Mouse (Mus musculus) ES-E14 (cell line): ENCODE measurements around the gene Kptn. TPM values are rescaled to one million over a fixed set of nuclear protein-coding genes. Genes with fewer than 3 reads are reported as not detected.

ENCODE experiments used
- DNase-seq: peaks from one replicate; pipeline ENCODE4 v3.0.0-alpha.2; 2013; ENCODE audit warnings: low read depth, low spot score
- H3K27ac ChIP-seq: 2 replicates; pipeline ENCODE4 v1.5.1; 2012; ENCODE audit warnings: low read depth, mild to moderate bottlenecking, low read length, moderate library complexity, mixed read lengths; ENCODE audit not compliant: poor library complexity, insufficient read depth, severe bottlenecking
- H3K36me3 ChIP-seq: 2 replicates; pipeline ENCODE4 v1.6.1; 2012; ENCODE audit warnings: mild to moderate bottlenecking, low read length, moderate library complexity, mixed read lengths; ENCODE audit not compliant: control insufficient read depth, poor library complexity, insufficient read depth, severe bottlenecking
- H3K4me1 ChIP-seq, 2 experiments: fragments of 150-350 bp in 1 of 2; sonication (generic) in 1 of 2; 2 replicates each; pipeline ENCODE4 v1.6.1; 2012; ENCODE audit warnings: low read length in 2 of 2, mild to moderate bottlenecking in 1 of 2, mixed read lengths in 1 of 2; ENCODE audit not compliant: control insufficient read depth in 2 of 2, insufficient read depth in 2 of 2, poor library complexity in 1 of 2
- H3K4me3 ChIP-seq, 2 experiments: fragments of 150-350 bp in 1 of 2; sonication (generic) in 1 of 2; 2 replicates each; pipeline ENCODE4 v1.5.1; 2012; ENCODE audit warnings: low read length in 2 of 2, low read depth in 1 of 2, mild to moderate bottlenecking in 1 of 2, mixed read lengths in 1 of 2; ENCODE audit not compliant: insufficient read depth in 1 of 2, poor library complexity in 1 of 2, severe bottlenecking in 1 of 2
- H3K9ac ChIP-seq: 2 replicates; pipeline ENCODE4 v1.6.1; 2012; ENCODE audit warnings: low read depth, mild to moderate bottlenecking, low read length, mixed read lengths; ENCODE audit not compliant: poor library complexity, insufficient read depth, severe bottlenecking
- H3K9me3 ChIP-seq: fragments of 150-350 bp; sonication (generic); 2 replicates; pipeline ENCODE4 v1.6.1; 2012; ENCODE audit warnings: low read depth, mild to moderate bottlenecking, low read length; ENCODE audit not compliant: control insufficient read depth, insufficient read depth
- CHD2 ChIP-seq: IDR thresholded peaks from 2 replicates; pipeline ENCODE4 v1.6.1; 2014; ENCODE audit warnings: mild to moderate bottlenecking, low read depth, low read length, inconsistent platforms
- HCFC1 ChIP-seq: IDR thresholded peaks from 2 replicates; pipeline ENCODE4 v1.6.1; 2012; ENCODE audit warnings: low read length, inconsistent platforms, borderline replicate concordance; ENCODE audit not compliant: insufficient read depth
- MAFK ChIP-seq: IDR thresholded peaks from 2 replicates; pipeline ENCODE4 v1.6.1; 2014; ENCODE audit warnings: mild to moderate bottlenecking, low read depth, low read length, inconsistent platforms; ENCODE audit not compliant: insufficient read depth
- ZC3H11A ChIP-seq: IDR thresholded peaks from 2 replicates; pipeline ENCODE4 v1.6.1; 2012; ENCODE audit warnings: low read depth, mild to moderate bottlenecking, inconsistent platforms, low read length, borderline replicate concordance
- ZNF384 ChIP-seq: IDR thresholded peaks from 2 replicates; pipeline ENCODE4 v1.6.1; 2012; ENCODE audit warnings: low read depth, low read length, inconsistent platforms
- in situ Hi-C, 2 experiments: fragments of 600-800 bp; cut with MboI; formaldehyde crosslinking; loops; one replicate each; pipeline ENCODE4 v1.15.1; 2025; ENCODE audit warnings: low sequenced_read_pairs in 2 of 2, inconsistent platforms in 1 of 2; ENCODE audit not compliant: unreplicated experiment in 2 of 2
- total RNA-seq: library from RNA; depleted of rRNA; stranded (reverse); fragments of 300-350 nt; gene quantifications from 2 replicates; pipeline ENCODE4 v1.2.3, GENCODE M21; 2012

The Kptn gene
- total RNA-seq, 1 experiment = 15.4 TPM

GRCm38 (mm10) chr7:16111284-16112090 lies 8.2 kb upstream of the Kptn start:
- DNase-seq = no peak
- no peaks in the 10 kb centered on the region for H3K4me1 ChIP-seq
- no peak overlapping the region for H3K27ac ChIP-seq
- H3K4me3 ChIP-seq = no peak overlapping the region
- in situ Hi-C loops = no loop called here
- no peak overlapping the region for H3K9ac ChIP-seq
- H3K9me3 ChIP-seq = no peaks in the 10 kb centered on the region
- peaks cover 79% of the 10 kb centered on the region for H3K36me3 ChIP-seq
- TF ChIP-seq CHD2 = no peak

DNA sequence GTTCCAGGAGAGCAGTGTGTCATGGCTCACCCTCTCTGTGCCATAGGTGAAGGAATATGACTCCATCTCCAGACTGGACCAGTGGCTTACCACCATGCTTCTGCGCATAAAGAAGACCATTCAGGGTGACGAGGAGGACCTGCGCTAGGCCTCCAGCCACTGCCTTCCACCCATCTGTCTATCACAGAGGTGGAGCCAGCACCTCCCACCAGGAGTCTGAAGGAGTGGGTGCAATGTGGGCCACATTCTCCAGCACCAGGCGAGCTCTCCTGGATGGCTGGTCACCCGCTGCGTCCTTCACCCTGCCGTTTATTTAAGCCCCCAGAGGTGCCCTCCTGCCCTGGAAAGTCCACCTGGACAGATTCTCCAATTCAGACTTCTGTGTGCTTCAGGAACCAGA lies 3.3 kb upstream of the Kptn start:
- Histone ChIP-seq H3K4me1 (no peaks in the 10 kb centered on the region), H3K36me3 (peaks cover 53% of the 10 kb centered on the region), H3K9ac (no peak overlapping the region), H3K27ac (no peak overlapping the region), H3K4me3 (no peak overlapping the region), H3K9me3 (no peaks in the 10 kb centered on the region)
- in situ Hi-C loops = no loop called here
- TF ChIP-seq MAFK = no peak
- no peak for TF ChIP-seq CHD2
- TF ChIP-seq ZNF384 = no peak
- no peak for TF ChIP-seq ZC3H11A
- TF ChIP-seq HCFC1 = no peak
- DNase-seq = no peak

GRCm38 (mm10) chr7:16117100-16117499 lies 2.6 kb upstream of the Kptn start:
- no peak overlapping the region for H3K9ac ChIP-seq
- no peak overlapping the region for H3K4me3 ChIP-seq
- no peaks in the 10 kb centered on the region for H3K4me1 ChIP-seq
- H3K36me3 ChIP-seq = peaks cover 48% of the 10 kb centered on the region
- no peak overlapping the region for H3K27ac ChIP-seq
- in situ Hi-C loops = no loop called here
- H3K9me3 ChIP-seq = no peaks in the 10 kb centered on the region
- DNase-seq = no peak
- no peak for TF ChIP-seq ZNF384
- TF ChIP-seq HCFC1 = no peak
- TF ChIP-seq ZC3H11A = no peak
- TF ChIP-seq CHD2 = no peak

DNA sequence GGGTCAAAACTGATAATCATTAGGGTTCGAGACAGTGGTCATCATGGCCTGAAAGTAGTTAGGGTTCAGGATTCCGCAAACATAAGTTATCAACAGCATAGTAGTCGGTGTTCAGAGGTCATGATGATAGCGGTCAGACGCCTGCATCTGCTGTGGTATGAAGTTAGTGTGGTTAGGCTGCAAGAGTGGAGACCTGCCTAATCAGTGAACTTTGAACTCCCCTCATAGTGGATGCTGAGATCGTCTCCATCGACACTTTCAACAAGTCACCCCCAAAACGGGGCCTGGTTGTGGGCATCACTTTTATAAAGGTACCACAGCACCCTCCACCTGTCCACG lies 536 bp downstream of the Kptn start:
- H3K27ac ChIP-seq = no peak overlapping the region
- H3K4me1 ChIP-seq = no peaks in the 10 kb centered on the region
- H3K9ac ChIP-seq = 0 out of 2 replicates have a peak overlapping the region, but pooled peaks have one; percentile 17
- in situ Hi-C loops = no loop called here
- peaks cover 18% of the 10 kb centered on the region for H3K36me3 ChIP-seq
- H3K9me3 ChIP-seq = no peaks in the 10 kb centered on the region
- DNase-seq = no peak
- no peak for TF ChIP-seq ZNF384
- no peak for TF ChIP-seq CHD2
- no peak for TF ChIP-seq HCFC1
- no peak for TF ChIP-seq ZC3H11A
- no peak for TF ChIP-seq MAFK
- H3K4me3 ChIP-seq = peak overlapping the region in 1 of 2 experiments; percentile 26; a peak in 2 of 4 replicates

GRCm38 (mm10) chr7:16125829-16126228 lies 6.1 kb downstream of the Kptn start:
- no peak for TF ChIP-seq ZC3H11A
- in situ Hi-C loops = loop anchor here in 1 of 2 experiments (25.0 kb wide), 1 partner anchor 164 kb away; the partner anchor contains the start of gene Ehd2

More at GRCm38 (mm10) chr7:16125829-16126228, 6.1 kb downstream of the Kptn start:
- H3K27ac ChIP-seq = no peak overlapping the region
- DNase-seq = no peak
- no peak overlapping the region for H3K4me3 ChIP-seq
- H3K4me1 ChIP-seq = peaks cover 0 to 5% of the 10 kb centered on the region in 2 experiments; a peak in 1 of 4 replicates
- H3K9me3 ChIP-seq = no peaks in the 10 kb centered on the region
- H3K9ac ChIP-seq = no peak overlapping the region
- 0 out of 2 replicates have a peak, but pooled peaks cover 2% of the 10 kb centered on the region for H3K36me3 ChIP-seq
